Mouse (Mus musculus): ENCODE measurements at regions not wholly inside any gene's neighbourhood (a gene's known extent, or its start where the extent isn't known, plus 50 kb on each side); places are given as distances from the start of the nearest gene placed in this dataset.

DNA sequence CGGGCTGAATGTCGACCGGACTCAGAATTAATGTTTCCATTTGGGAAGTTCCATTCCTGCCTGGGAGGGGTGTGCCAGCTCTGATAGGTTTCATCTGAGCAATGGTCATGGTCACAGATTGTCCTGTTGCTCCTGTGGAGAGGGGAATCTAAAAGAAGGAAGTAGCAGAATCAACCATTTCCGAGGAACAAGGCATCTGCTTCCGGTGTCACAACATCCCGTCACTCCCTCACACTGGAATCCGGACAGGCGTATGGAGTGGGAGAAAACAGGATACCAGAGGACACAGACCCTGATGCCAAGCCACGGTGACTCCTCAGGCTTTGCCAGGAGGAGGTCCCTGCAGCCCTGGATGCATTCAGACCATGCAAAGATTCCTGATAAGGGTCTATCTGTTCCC, 168.0 kb downstream of the Maf start:
- peak overlapping the region; percentile 13 for H3K4me3 ChIP-seq
- H3K27ac ChIP-seq = 0 out of 2 replicates have a peak overlapping the region, but pooled peaks have one; percentile 8
- intact Hi-C loops (cut with DNase I) = no loop called here
- no peak for TF ChIP-seq CTCF (IDR thresholded peaks at IDR 0.05)
- peak; percentile 19 for DNase-seq

DNA sequence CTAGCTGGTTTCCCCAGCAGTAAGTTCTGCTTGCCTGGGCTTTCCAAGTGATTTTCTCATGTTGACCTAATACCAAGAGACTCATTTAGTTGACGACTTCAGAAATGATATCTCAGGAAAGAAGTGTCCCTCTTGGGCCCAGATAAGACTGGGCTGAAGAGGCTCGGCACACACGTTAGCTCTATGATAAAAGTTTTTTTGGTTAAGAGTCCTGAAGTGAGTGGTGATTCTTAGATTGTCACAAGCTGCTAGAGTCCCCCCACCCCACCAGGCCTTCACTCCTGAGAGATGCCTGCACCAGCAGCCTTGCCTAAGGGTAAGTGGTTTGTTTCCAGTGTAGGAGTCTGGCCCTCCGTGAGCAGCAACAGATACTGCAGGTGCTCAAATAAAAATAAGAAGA, 169.4 kb downstream of the Maf start:
- intact Hi-C loops (cut with DNase I) = no loop called here
- Histone ChIP-seq H3K27ac (no peak overlapping the region), H3K4me3 (no peak overlapping the region)
- no peak for DNase-seq
- no peak for TF ChIP-seq CTCF (IDR thresholded peaks at IDR 0.05)

DNA sequence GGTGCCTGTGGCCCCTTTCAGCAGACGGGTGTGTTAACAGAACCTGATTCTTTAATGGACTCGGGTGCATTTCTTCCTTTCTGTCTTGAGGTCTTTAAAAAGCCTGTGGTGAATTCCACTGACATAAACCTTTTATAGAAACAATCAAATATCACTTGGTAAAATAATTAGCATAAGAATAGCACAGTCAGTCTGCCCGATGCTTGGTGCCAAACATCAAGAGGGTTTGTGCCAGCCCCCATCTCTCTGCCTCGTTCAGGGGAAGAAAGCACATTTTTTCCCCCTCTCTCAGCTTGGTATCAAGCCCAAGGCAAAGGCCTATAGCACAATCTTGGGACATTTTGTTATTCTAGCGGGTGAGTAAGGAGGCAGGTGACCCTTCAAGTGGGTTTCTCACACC, 169.8 kb downstream of the Maf start:
- no peak overlapping the region for H3K27ac ChIP-seq
- no peak for DNase-seq
- intact Hi-C loops (cut with DNase I) = no loop called here
- no peak for TF ChIP-seq CTCF (IDR thresholded peaks at IDR 0.05)
- H3K4me3 ChIP-seq = no peak overlapping the region

DNA sequence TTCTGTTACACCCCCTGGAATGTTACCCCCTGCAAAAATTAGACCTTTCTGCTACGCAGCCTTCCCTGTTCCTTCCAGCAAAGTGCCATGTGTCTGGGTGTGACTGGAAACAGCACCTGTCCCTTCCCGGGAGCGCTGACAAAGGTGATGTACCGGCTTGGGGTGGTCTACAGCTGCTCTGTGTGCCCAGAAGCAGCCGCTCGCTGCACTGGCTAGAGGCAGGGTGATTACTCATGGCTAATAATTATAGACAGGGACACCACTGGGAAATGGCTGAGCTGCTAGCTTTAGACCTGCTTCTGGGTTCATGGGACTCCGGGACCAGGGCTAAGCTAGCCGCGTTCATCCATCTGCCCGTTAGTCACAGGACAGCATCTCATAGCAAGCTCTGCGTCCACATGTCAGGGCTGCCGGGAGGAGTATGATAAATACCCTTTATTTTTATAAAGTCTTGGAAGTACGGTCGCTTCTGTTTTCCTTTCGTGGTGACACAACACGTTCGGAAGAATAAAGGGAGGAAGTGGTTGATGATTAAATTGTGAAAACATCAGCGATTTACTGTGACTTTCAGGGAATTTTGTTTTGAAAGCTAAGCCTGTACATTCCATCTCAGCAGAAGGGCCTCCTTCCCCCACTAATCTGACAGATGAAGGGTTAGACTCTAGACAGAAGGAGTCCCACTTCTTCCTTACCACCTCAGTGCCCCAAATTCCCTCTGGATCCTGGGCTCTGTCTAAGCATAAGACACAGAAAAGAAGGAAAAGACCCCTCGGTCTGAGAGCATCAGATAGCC, 170.8 kb downstream of the Maf start:
- Histone ChIP-seq H3K27ac (peak overlapping the region; percentile 57), H3K4me3 (peak overlapping the region; percentile 28)
- no peak for TF ChIP-seq CTCF (IDR thresholded peaks at IDR 0.05)
- DNase-seq = peak; percentile 61
- intact Hi-C loops (cut with DNase I) = no loop called here

DNA sequence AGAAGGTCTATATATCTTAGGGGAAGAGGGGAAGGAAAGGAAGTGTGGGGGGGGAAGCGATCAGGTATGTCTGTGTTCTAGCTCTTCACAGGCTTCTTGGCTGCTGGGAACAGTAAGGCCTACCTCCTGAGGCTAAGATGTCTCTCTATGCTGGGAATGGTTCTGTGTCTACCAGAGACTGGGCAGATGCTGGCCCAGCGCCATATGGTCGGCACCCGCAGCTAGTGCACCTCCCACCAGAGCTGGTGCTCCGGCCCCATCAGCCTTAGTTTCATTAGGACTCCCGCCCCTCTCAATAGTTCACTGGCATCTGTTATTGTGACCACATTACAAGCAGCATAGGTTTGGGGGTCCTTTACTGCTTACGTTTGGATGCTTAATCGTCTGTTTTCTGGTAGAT, 171.6 kb downstream of the Maf start:
- peak; percentile 46 for DNase-seq
- H3K27ac ChIP-seq = peak overlapping the region; percentile 57
- H3K4me3 ChIP-seq = no peak overlapping the region
- no peak for TF ChIP-seq CTCF (IDR thresholded peaks at IDR 0.05)
- intact Hi-C loops (cut with DNase I) = no loop called here

DNA sequence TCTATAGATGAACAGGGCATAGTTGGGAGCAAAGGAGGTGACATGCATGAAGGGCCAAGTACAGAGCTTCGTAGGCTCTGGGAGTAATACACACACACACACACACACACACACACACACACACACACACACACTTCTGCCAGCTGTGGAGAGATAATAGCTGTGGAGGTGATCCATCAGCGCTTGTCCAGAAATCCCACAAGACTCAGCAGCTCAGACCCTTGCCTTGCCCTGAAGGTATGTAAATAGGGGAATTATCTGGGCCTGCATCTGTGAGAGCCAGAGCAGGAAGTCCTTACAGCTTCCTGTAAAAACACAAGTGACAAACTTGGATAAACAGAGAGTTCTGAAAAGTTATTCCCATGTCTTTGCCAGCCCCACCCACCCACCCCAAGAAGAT, 173.6 kb downstream of the Maf start:
- no peak overlapping the region for H3K27ac ChIP-seq
- no peak overlapping the region for H3K4me3 ChIP-seq
- intact Hi-C loops (cut with DNase I) = no loop called here
- TF ChIP-seq CTCF (IDR thresholded peaks at IDR 0.05) = no peak
- no peak for DNase-seq

DNA sequence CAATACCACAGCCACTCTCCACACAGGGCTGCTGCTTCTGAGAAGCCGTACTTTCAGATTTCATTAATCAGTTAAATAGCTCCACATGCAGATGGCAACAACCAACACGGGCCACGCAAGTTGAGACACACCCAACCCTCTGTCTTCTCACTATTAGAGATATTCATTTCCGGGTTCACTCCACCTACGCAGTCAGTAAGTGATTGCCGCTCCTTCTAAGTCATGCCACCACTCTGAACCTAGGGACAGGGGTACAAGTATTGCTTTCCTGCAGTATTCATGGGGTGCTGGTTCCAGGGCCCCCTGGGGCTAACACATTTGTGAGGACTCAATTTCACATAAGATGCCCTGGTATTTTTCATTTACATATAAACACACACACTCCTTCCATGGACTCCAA, 176.3 kb downstream of the Maf start:
- no peak overlapping the region for H3K4me3 ChIP-seq
- TF ChIP-seq CTCF (IDR thresholded peaks at IDR 0.05) = no peak
- intact Hi-C loops (cut with DNase I) = no loop called here
- DNase-seq = no peak
- H3K27ac ChIP-seq = no peak overlapping the region

DNA sequence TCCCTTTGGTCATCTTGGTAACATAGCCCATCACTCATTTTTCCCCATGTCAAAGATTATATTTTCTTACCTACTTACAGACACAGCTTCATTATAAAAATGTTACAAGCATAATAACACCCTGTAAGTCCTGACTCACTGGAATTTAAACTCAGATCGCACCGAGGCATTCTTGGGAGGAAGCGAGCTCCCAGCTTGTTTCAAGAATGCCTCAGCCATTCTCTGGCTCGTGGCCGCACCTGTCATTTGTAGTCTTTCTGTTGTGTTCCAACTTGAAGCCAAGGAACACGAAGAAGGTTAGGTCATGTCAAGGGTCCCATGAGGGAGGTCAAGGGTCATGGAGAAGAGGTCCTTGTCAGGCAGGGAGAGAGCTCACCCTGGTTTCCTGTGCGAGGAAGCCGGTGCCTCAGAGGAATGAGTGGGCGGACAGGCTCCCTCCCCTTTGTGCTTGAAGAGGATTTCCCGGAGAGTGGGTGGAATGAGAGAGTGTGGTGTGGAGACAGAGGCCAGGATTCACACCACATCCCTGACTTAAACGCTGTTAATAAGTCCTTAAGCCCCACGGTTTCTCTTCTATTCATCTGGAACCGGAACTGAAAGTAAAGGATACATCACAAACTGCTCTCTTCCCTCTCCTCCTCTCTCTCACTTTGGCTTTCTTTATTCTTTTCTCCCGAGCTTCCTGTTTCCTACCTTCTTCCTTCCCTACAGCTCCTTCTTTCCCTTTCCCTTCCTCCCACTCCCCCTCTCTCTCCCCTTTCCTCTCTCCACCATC, 177.8 kb downstream of the Maf start:
- TF ChIP-seq CTCF (IDR thresholded peaks at IDR 0.05) = no peak
- peak overlapping the region; percentile 24; the same call in 1 of the 2 replicates for H3K27ac ChIP-seq
- peak overlapping the region; percentile 56 for H3K4me3 ChIP-seq
- intact Hi-C loops (cut with DNase I) = no loop called here
- DNase-seq = no peak

DNA sequence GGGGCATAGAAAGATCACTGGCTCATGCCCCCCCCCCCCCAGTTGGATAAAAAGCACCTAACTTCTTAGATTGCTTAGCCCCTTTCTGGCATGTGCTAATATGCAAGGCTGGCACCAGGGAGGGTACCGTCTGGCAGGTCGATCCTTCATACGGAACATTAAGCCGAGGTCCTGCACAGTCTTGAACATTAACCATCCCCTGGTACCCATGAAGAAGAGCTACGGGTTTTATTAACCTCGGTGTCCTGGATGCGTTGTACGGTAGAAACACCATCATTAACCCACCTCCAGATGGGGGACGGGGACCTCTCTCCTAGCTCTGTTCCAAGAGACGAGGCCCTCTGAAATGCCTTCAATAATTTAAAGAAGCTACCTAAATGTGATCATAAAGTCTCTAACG, 178.7 kb downstream of the Maf start:
- intact Hi-C loops (cut with DNase I) = no loop called here
- Histone ChIP-seq H3K27ac (no peak overlapping the region), H3K4me3 (no peak overlapping the region)
- no peak for DNase-seq
- no peak for TF ChIP-seq CTCF (IDR thresholded peaks at IDR 0.05)

DNA sequence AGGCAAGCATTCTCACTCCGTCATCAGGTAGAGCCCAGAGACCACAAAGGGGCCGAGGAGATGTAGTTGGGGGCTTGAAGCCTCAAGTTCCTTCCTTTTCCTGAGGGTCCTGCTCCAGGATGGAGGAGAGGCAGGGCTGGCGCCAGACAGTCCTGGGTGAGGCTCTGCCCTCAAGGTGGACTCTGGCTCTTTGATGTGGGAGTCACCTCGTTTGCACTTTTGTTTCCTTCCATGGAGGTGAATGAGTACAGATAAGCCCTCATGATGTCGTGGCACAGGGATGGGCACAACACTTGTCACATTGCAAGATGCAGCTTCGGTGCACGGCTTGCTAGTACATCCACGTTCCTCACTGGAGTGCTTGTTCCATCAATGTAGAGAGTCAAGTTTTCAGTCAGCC, 182.4 kb downstream of the Maf start:
- Histone ChIP-seq H3K4me3 (no peak overlapping the region), H3K27ac (no peak overlapping the region)
- no peak for DNase-seq
- TF ChIP-seq CTCF (IDR thresholded peaks at IDR 0.05) = no peak
- intact Hi-C loops (cut with DNase I) = no loop called here

DNA sequence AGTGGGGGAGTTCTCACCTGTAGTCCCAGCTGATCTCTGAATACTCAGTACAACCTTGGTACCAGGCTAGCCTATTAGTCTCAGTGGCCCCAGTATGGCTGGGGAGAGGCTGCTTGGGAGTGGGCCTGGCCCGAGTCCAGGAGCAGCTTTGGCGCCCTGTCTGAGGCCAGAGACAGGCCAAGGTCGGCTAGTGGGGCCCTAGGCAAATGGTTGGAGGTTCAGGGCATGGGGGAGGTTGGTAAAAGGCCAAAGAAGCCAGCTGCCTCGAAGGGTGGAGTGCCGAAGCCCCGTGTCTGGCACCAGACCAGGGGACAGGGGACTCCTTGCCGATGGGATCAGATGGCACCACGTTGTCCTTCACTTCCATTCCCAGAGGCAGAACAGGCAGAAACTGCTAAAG, 182.9 kb downstream of the Maf start:
- intact Hi-C loops (cut with DNase I) = no loop called here
- Histone ChIP-seq H3K4me3 (no peak overlapping the region), H3K27ac (no peak overlapping the region)
- no peak for TF ChIP-seq CTCF (IDR thresholded peaks at IDR 0.05)
- DNase-seq = peak; percentile 38

DNA sequence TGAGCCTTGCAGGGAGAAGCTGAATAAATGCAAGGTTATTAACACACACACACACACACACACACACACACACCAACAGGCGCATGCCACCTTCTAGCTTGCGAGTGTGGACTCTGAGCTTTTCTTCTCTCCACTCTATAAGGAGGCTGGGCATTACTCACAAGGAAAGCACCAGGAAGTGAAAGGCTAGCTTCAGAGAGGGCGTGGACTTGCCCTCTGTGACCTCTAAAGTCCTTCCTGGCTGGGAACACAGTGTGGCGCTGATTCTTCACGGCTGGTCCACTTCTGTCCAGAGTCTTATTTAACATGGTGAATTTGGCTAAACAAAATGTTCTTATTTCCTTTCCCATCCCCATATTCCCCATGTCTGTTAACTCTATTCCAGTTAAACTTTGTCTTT, 185.1 kb downstream of the Maf start:
- intact Hi-C loops (cut with DNase I) = no loop called here
- no peak overlapping the region for H3K27ac ChIP-seq
- no peak overlapping the region for H3K4me3 ChIP-seq
- TF ChIP-seq CTCF (IDR thresholded peaks at IDR 0.05) = no peak
- DNase-seq = no peak

DNA sequence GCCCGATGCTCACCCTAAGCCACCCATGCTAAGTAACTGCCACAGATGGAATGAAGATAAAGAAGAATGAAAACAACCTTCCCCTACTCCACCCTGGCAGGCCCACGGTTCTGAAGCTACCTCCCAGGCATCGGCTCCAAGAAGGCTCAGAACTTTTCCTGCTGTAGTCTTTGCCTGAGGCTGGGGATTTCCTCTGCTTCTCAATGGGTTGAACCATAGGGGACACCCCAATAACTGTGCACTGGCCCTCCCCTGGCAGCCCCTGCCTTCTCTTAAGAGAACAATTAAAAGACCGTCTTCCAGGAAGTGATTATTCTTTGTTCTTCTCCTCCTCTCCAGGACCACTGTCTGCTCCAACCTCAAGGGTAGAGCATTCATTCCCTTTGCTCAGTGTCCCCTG, 191.9 kb downstream of the Maf start:
- no peak for TF ChIP-seq CTCF (IDR thresholded peaks at IDR 0.05)
- H3K27ac ChIP-seq = no peak overlapping the region
- no peak for DNase-seq
- intact Hi-C loops (cut with DNase I) = no loop called here
- no peak overlapping the region for H3K4me3 ChIP-seq

All from gastrocnemius, adult 2 months (tissue).